Mouse (Mus musculus): Measurements from ENCODE around the gene Krtap17-1.

Gene Krtap17-1

DNA sequence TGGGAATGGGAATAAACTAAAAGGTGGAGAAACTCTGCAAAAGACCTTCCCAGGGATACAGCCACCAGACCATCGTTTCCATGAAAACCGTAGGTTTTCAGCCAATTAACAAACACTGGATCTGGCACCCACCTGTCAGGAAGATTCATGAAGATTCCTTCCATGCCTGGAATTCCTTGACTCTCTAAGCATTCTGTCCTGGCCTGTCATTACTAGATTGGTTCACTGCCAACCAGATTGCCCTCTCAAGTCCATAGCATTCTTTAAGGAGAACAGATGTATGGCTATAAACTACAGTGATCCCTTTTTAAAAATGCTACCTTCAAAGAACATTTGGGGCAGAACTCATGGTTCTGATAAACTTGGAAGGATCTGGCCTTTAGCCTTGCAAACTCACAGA, 27.8 kb downstream of the Krtap17-1 start:
- no peak for DNase-seq (ENCODE audit: low read depth, low spot score)

DNA sequence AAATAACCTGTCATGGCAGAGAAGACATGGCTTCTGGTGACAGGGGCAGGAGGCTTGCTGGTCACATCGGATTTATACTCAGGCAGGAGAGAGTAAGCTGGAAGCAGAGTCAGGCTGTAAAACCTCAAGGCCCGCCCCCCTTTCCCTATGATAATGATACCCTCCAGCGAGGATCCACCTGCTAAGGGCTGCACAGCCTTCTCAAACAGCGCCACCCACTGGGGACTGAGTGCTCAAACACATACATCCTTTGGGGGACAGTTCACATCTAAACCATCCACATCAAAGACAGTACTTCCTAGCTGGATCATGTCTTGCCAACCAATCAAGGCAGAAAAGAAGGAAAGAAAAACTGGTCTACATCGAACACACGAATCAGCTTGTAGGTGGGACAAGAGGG, 29.6 kb downstream of the Krtap17-1 start:
- peak; percentile 10 for DNase-seq (ENCODE audit: low read depth, low spot score)

DNA sequence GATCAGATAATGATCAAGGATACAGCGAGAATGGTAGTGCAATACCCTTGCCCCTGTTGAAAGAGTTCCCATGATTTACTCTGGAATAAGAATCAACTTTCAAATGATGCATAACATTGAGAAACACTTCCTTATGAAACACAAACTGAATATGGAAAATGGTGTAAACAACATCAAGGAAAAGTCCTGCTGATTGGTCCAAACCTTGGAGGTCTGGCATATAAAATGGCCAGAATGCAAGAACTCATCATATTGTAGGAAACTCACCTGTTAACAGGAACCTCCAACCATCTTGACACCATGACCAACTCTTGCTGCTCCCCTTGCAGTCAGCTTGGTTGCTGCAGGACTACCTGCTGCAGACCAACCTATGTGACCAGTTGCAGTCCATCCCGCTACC, 45.6 kb downstream of the Krtap17-1 start, which contains the start of gene Krtap9-5:
TSS of gene Krtap9-5 (plus strand) at position 301 of the 400 bp plus-strand sequence.
- DNase-seq (ENCODE audit: low read depth, low spot score): no peak

All from A20 (cell line).